Mouse (Mus musculus) liver, embryonic 14.5 days (tissue): Measurements from ENCODE around the gene Csf1.

Experiments
- CTCF ChIP-seq: IDR thresholded peaks from 2 replicates; pipeline ENCODE4 v1.5.1; 2016; ENCODE audit warnings: antibody characterized with exemption, low read depth, control low read depth
- EP300 ChIP-seq: IDR thresholded peaks from 2 replicates; pipeline ENCODE4 v1.6.1; 2016; ENCODE audit warnings: antibody characterized with exemption, low read depth

DNA sequence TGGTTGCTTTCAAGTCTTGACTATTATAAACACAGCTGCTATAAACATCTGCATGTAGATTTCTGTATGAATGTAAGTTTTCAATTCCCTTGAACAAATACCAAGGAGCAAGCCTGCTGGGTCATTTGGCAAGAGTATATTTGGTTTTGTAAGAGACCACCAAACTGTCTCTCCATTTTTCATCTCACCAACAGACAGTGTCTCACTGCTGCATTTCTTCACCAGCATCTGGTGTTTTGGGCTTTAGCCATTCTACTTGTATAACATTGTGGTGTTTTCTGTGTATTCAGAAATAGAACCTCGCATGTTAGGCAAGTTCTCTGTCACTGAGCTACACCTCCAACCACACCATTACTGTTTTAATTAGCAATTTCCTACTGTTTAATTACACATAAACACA lies 46.6 kb upstream of the Csf1 start:
- TF ChIP-seq CTCF (no peak), EP300 (no peak)
